Mouse (Mus musculus): ENCODE measurements around the gene Ccl27b.
"Not testable (repeated sequence)": the region's sequence is repeated elsewhere in the genome, so short reads cannot be mapped to it uniquely, and the experiment has no call there.

- not testable (repeated sequence) for TF ChIP-seq POLR2A (IDR thresholded peaks at IDR 0.05; ENCODE audit: low read depth, low read length); CTCF (IDR thresholded peaks at IDR 0.05; ENCODE audit: extremely low read depth, insufficient read length, insufficient replicate concordance, low read depth, low read length)
Measured at GRCm38 (mm10) chr4:42654951-42655350, at the start of gene Ccl27b.
